Mouse (Mus musculus) hindbrain, embryonic 14.5 days (tissue): ENCODE data around the gene Adgre5. TPM values are rescaled to one million over a fixed set of nuclear protein-coding genes. Genes with fewer than 3 reads are reported as not detected.

Source experiments
- ATAC-seq: fragments of 200-750 bp; cut with Nextera tagmentation; 2 replicates; pipeline ENCODE4 v1.8.0; 2017; ENCODE audit warnings: moderate number of reproducible peaks, mild to moderate bottlenecking, moderate TSS enrichment, moderate library complexity; ENCODE audit not compliant: low FRiP score
- DNase-seq: peaks from one replicate; pipeline ENCODE4 v3.0.0-alpha.2; 2015; ENCODE audit warnings: low spot score
- H3K27ac ChIP-seq: fragments of 300-500 bp; sonication (generic); 2 replicates; pipeline ENCODE4 v1.5.1; 2014; ENCODE audit warnings: mild to moderate bottlenecking, moderate library complexity
- H3K27me3 ChIP-seq: fragments of 300-500 bp; sonication (generic); 2 replicates; pipeline ENCODE4 v1.6.1; 2014; ENCODE audit warnings: mild to moderate bottlenecking, low read length, mixed read lengths; ENCODE audit not compliant: control insufficient read depth, insufficient read depth
- H3K36me3 ChIP-seq: fragments of 300-500 bp; sonication (generic); replicated peaks from 2 replicates; pipeline ENCODE4 v1.6.1; 2014; ENCODE audit not compliant: control insufficient read depth, insufficient read depth
- H3K4me1 ChIP-seq: fragments of 300-500 bp; sonication (generic); replicated peaks from 2 replicates; pipeline ENCODE4 v1.6.1; 2014; ENCODE audit warnings: antibody characterized with exemption, low read length, mixed read lengths; ENCODE audit not compliant: control insufficient read depth, insufficient read depth
- H3K4me2 ChIP-seq: fragments of 300-500 bp; sonication (generic); replicated peaks from 2 replicates; pipeline ENCODE4 v1.6.1; 2014; ENCODE audit warnings: mild to moderate bottlenecking, moderate library complexity
- H3K4me3 ChIP-seq: fragments of 300-500 bp; sonication (generic); replicated peaks from 2 replicates; pipeline ENCODE4 v1.5.1; 2014; ENCODE audit warnings: mild to moderate bottlenecking, low read length
- H3K9ac ChIP-seq: fragments of 300-500 bp; sonication (generic); 2 replicates; pipeline ENCODE4 v1.6.1; 2014
- H3K9me3 ChIP-seq: fragments of 300-500 bp; sonication (generic); 2 replicates; pipeline ENCODE4 v1.6.1; 2016; ENCODE audit warnings: low read length; ENCODE audit not compliant: control insufficient read depth
- WGBS: fragments of 180-500 bp; shearing (Covaris S2); extraction: QIAGEN DNeasy Blood & Tissue Kit; methylation state at CpG from one replicate; pipeline ENCODE4 v1.1.7; 2014; 5-methylcytosine and 5-hydroxymethylcytosine counted together
- polyA plus RNA-seq: library from polyadenylated mRNA; unstranded; fragments of >200 nt; fragmentation: Nextera tagmentation; extraction: Ambion mirVana; gene quantifications from 2 replicates; pipeline ENCODE4 v1.2.1, GENCODE M21; 2014

The Adgre5 gene
- polyA plus RNA-seq, 1 experiment from 2014 or later: 13.5 TPM

GRCm38 (mm10) chr8:83759231-83759759 is 18.2 kb upstream of the Adgre5 start:
- no peak overlapping the region for H3K4me2 ChIP-seq
- no peak overlapping the region for H3K4me3 ChIP-seq
- DNase-seq: no peak
- 80% methylated on average over 2 of the region's 2 CpGs for WGBS
- H3K4me1 ChIP-seq: no peaks in the 10 kb centered on the region
- H3K36me3 ChIP-seq: no peaks in the 10 kb centered on the region
- no peak overlapping the region for H3K9ac ChIP-seq
- no peaks in the 10 kb centered on the region for H3K9me3 ChIP-seq
- H3K27ac ChIP-seq: no peak overlapping the region
- H3K27me3 ChIP-seq: no peaks in the 10 kb centered on the region
- ATAC-seq: no peak

- Histone ChIP-seq H3K4me3 (no peak overlapping the region), H3K27me3 (no peaks in the 10 kb centered on the region), H3K27ac (no peak overlapping the region), H3K9me3 (no peaks in the 10 kb centered on the region), H3K9ac (no peak overlapping the region), H3K4me2 (no peak overlapping the region), H3K36me3 (no peaks in the 10 kb centered on the region), H3K4me1 (no peaks in the 10 kb centered on the region)
- no peak for ATAC-seq
- no peak for DNase-seq
- WGBS: 67% methylated on average over 5 of the region's 5 CpGs
Observed at GRCm38 (mm10) chr8:83758298-83758697, 17.2 kb upstream of the Adgre5 start.

GRCm38 (mm10) chr8:83757084-83757607 is 16.0 kb upstream of the Adgre5 start:
- 83% methylated on average over 6 of the region's 6 CpGs for WGBS
- no peak overlapping the region for H3K27ac ChIP-seq
- H3K36me3 ChIP-seq: no peaks in the 10 kb centered on the region
- no peak overlapping the region for H3K4me2 ChIP-seq
- no peak overlapping the region for H3K9ac ChIP-seq
- no peaks in the 10 kb centered on the region for H3K9me3 ChIP-seq
- no peaks in the 10 kb centered on the region for H3K4me1 ChIP-seq
- H3K27me3 ChIP-seq: no peaks in the 10 kb centered on the region
- DNase-seq (no peak), ATAC-seq (no peak)
- H3K4me3 ChIP-seq: no peak overlapping the region

GRCm38 (mm10) chr8:83756273-83756672 is 15.1 kb upstream of the Adgre5 start:
- no peak for ATAC-seq
- 92% methylated on average over 3 of the region's 3 CpGs for WGBS

GRCm38 (mm10) chr8:83754149-83754548 is 13.0 kb upstream of the Adgre5 start:
- Histone ChIP-seq H3K4me2 (no peak overlapping the region), H3K27me3 (no peaks in the 10 kb centered on the region), H3K4me3 (no peak overlapping the region), H3K9ac (no peak overlapping the region), H3K27ac (no peak overlapping the region), H3K9me3 (no peaks in the 10 kb centered on the region), H3K4me1 (no peaks in the 10 kb centered on the region), H3K36me3 (no peaks in the 10 kb centered on the region)
- 42% methylated on average over 2 of the region's 3 CpGs for WGBS
- ATAC-seq (no peak), DNase-seq (no peak)

More at GRCm38 (mm10) chr8:83756273-83756672, 15.1 kb upstream of the Adgre5 start:
- Histone ChIP-seq H3K4me2 (no peak overlapping the region), H3K9me3 (no peaks in the 10 kb centered on the region), H3K9ac (no peak overlapping the region), H3K4me3 (no peak overlapping the region), H3K4me1 (no peaks in the 10 kb centered on the region), H3K36me3 (no peaks in the 10 kb centered on the region), H3K27ac (no peak overlapping the region), H3K27me3 (no peaks in the 10 kb centered on the region)
- DNase-seq: no peak

- no peak overlapping the region for H3K9ac ChIP-seq
- H3K9me3 ChIP-seq: no peaks in the 10 kb centered on the region
- peaks cover 5% of the 10 kb centered on the region; the same call in 1 of the 2 replicates for H3K4me1 ChIP-seq
- no peak for ATAC-seq
- 0 out of 2 replicates have a peak, but pooled peaks cover 4% of the 10 kb centered on the region for H3K27me3 ChIP-seq
- no peak overlapping the region for H3K4me3 ChIP-seq
- no peak for DNase-seq
- no peak overlapping the region for H3K4me2 ChIP-seq
- no peaks in the 10 kb centered on the region for H3K36me3 ChIP-seq
- no peak overlapping the region for H3K27ac ChIP-seq
- 83% methylated on average over 9 of the region's 9 CpGs for WGBS
Observed at GRCm38 (mm10) chr8:83749265-83749664, 8.1 kb upstream of the Adgre5 start.

- Histone ChIP-seq H3K4me2 (no peak overlapping the region), H3K36me3 (no peaks in the 10 kb centered on the region), H3K9ac (no peak overlapping the region), H3K4me3 (no peak overlapping the region), H3K27me3 (0 out of 2 replicates have a peak, but pooled peaks cover 4% of the 10 kb centered on the region), H3K9me3 (no peaks in the 10 kb centered on the region), H3K4me1 (peaks cover 5% of the 10 kb centered on the region; the same call in 1 of the 2 replicates), H3K27ac (no peak overlapping the region)
- ATAC-seq (no peak), DNase-seq (no peak)
- 38% methylated on average over 3 of the region's 3 CpGs for WGBS
Observed at GRCm38 (mm10) chr8:83748708-83749107, 7.6 kb upstream of the Adgre5 start.

GRCm38 (mm10) chr8:83747661-83748346 is 6.7 kb upstream of the Adgre5 start:
- 0 out of 2 replicates have a peak, but pooled peaks cover 4% of the 10 kb centered on the region for H3K27me3 ChIP-seq
- H3K27ac ChIP-seq: no peak overlapping the region
- peak overlapping the region; percentile 63 for H3K9ac ChIP-seq
- H3K36me3 ChIP-seq: no peaks in the 10 kb centered on the region
- WGBS: 2% methylated on average over 28 of the region's 28 CpGs
- DNase-seq (peak; percentile 36), ATAC-seq (peak; percentile 83; the same call in 1 of the 2 replicates)
- H3K4me3 ChIP-seq: peak overlapping the region; percentile 31
- H3K4me2 ChIP-seq: peak overlapping the region; percentile 67
- peaks cover 5% of the 10 kb centered on the region; the same call in 1 of the 2 replicates for H3K4me1 ChIP-seq
- no peaks in the 10 kb centered on the region for H3K9me3 ChIP-seq

GRCm38 (mm10) chr8:83744070-83744469 is 2.9 kb upstream of the Adgre5 start:
- Histone ChIP-seq H3K27me3 (peaks cover 26% of the 10 kb centered on the region), H3K9ac (no peak overlapping the region), H3K9me3 (no peaks in the 10 kb centered on the region), H3K4me2 (no peak overlapping the region), H3K27ac (no peak overlapping the region), H3K4me3 (no peak overlapping the region), H3K36me3 (no peaks in the 10 kb centered on the region), H3K4me1 (peaks cover 5% of the 10 kb centered on the region; the same call in 1 of the 2 replicates)
- DNase-seq: no peak
- 80% methylated on average over 4 of the region's 4 CpGs for WGBS
- ATAC-seq: no peak
